8 mouse cellular contexts compared by ENCODE assay signal in the genomic region with DNA sequence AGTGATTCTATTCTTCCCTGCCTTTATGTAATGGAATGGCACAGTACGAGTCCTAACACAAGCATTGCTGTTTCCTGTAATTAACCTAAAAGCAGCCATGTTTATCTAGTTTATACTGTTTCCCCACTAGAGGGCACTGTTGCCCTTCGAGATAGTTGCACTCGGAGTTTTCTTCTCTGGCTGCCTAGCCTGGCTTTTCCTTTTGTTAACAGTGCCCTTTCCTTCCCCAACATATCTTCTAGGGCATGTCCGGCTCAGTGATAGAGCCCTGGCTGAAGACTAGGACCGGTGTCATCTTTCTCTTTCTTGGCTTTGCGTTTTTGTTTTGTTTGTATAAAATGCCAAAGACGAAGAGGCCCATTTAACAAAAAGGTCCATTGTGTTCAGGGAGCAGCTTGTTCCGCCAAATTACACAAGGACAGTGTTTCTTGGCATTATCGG. TPM values are rescaled to one million over a fixed set of nuclear protein-coding genes. Genes with fewer than 3 reads are reported as not detected.
DNase-seq lines count a peak whose midpoint lies in the region; ATAC-seq lines count a peak whose summit lies in the region.

No protein-coding gene starts in this region.

- H3K4me1 ChIP-seq in liver, embryonic 16.5 days (ENCODE audit: control insufficient read depth, low read depth, low read length), result no peaks in the 10 kb centered on the region
- peaks cover 3% of the 10 kb centered on the region for H3K4me1 ChIP-seq in neural tube, embryonic 14.5 days (ENCODE audit: control insufficient read depth, insufficient read depth, low read length)

- H3K27ac ChIP-seq in liver, embryonic 16.5 days (ENCODE audit: low read length), result no peak overlapping the region
- no peak overlapping the region for H3K27ac ChIP-seq in neural tube, embryonic 14.5 days (ENCODE audit: low read depth, low read length)

- DNase-seq in CD4-positive helper T cell, adult 2 months (ENCODE audit: low read depth, low spot score), result peak; percentile 64
- peak; percentile 75 for DNase-seq in R1 (ENCODE audit: low read depth, low spot score)
- DNase-seq in cerebellum, postnatal 36 days, result peak; percentile 75 to 81
- peak; percentile 77 for DNase-seq in gonadal fat pad, adult 2 months (ENCODE audit: low read depth)
- DNase-seq in kidney, adult 18-20 months, result peak; percentile 41
- peak; percentile 26 to 43 for DNase-seq in thymus, postnatal 36 days

- H3K4me3 ChIP-seq in liver, embryonic 16.5 days (ENCODE audit: low read depth, low read length), result no peak overlapping the region
- no peak overlapping the region for H3K4me3 ChIP-seq in neural tube, embryonic 14.5 days (ENCODE audit: low read depth, low read length)

- H3K27me3 ChIP-seq in liver, embryonic 16.5 days (ENCODE audit: control insufficient read depth, insufficient read depth, low read depth, low read length), result no peaks in the 10 kb centered on the region
- no peaks in the 10 kb centered on the region for H3K27me3 ChIP-seq in neural tube, embryonic 14.5 days (ENCODE audit: control insufficient read depth, insufficient read depth, low read length)

- no peaks in the 10 kb centered on the region; the same call in 1 of the 2 replicates for H3K36me3 ChIP-seq in liver, embryonic 16.5 days (ENCODE audit: control insufficient read depth, insufficient read depth)
- no peaks in the 10 kb centered on the region for H3K36me3 ChIP-seq in neural tube, embryonic 14.5 days (ENCODE audit: control insufficient read depth, insufficient read depth, low read length)

- H3K9me3 ChIP-seq in liver, embryonic 16.5 days (replicated peaks; ENCODE audit: control insufficient read depth, low read length), result no peaks in the 10 kb centered on the region
- no peaks in the 10 kb centered on the region for H3K9me3 ChIP-seq in neural tube, embryonic 14.5 days (ENCODE audit: control insufficient read depth, low read length)

- peak; percentile 24; the same call in 1 of the 2 replicates for ATAC-seq in liver, embryonic 16.5 days (ENCODE audit: low read depth)
- ATAC-seq in neural tube, embryonic 14.5 days (ENCODE audit: low read depth), result peak; percentile 58; the same call in 1 of the 2 replicates

- H3K4me2 ChIP-seq in liver, embryonic 16.5 days (ENCODE audit: low read depth, low read length), result 0 out of 2 replicates have a peak overlapping the region, but pooled peaks have one; percentile 7
- peak overlapping the region; percentile 32 for H3K4me2 ChIP-seq in neural tube, embryonic 14.5 days (ENCODE audit: low read depth, low read length)

- WGBS in liver, embryonic 16.5 days (ENCODE audit: insufficient replicate concordance), result 25% methylated on average over 9 of the region's 9 CpGs
- WGBS in neural tube, embryonic 14.5 days, result 4% methylated on average over 9 of the region's 9 CpGs

- H3K9ac ChIP-seq in liver, embryonic 16.5 days (ENCODE audit: low read depth, low read length), result no peak overlapping the region
- H3K9ac ChIP-seq in neural tube, embryonic 14.5 days (replicated peaks; ENCODE audit: low read depth, low read length), result no peak overlapping the region

RNA-seq across cellular contexts. Expression of a gene that starts 13.3 kb away (rescaled TPM):
- polyA plus RNA-seq in gonadal fat pad, adult 2 months (2012; rRNA removed), result 11.6 and 12.0 TPM in 2 replicates
- polyA plus RNA-seq in liver, embryonic 16.5 days (2015; fragmentation: Nextera tagmentation; extraction: Ambion mirVana), result 3.4 and 3.5 TPM in 2 replicates
- polyA plus RNA-seq in neural tube, embryonic 14.5 days (2014; fragmentation: Nextera tagmentation; extraction: Ambion mirVana), result 13.3 and 13.8 TPM in 2 replicates

RNA-seq across cellular contexts. Expression of a gene that starts 34.9 kb away (rescaled TPM):
- not detected in 2 replicates for polyA plus RNA-seq in gonadal fat pad, adult 2 months (2012; rRNA removed)
- polyA plus RNA-seq in liver, embryonic 16.5 days (2015; fragmentation: Nextera tagmentation; extraction: Ambion mirVana), result not detected in 2 replicates
- polyA plus RNA-seq in neural tube, embryonic 14.5 days (2014; fragmentation: Nextera tagmentation; extraction: Ambion mirVana), result not detected in 2 replicates
